Mouse (Mus musculus): ENCODE results near the gene Fra10ac1. TPM values are rescaled to one million over a fixed set of nuclear protein-coding genes. Genes with fewer than 3 reads are reported as not detected.

Gene Fra10ac1
- polyA plus RNA-seq, 1 experiment: 15.3 TPM

- no peak for TF ChIP-seq CTCF (IDR thresholded peaks at IDR 0.05; ENCODE audit: low read depth, low read length)
- TF ChIP-seq POLR2A (IDR thresholded peaks at IDR 0.05; ENCODE audit: borderline replicate concordance, low read depth, low read length): no peak
- H3K27ac ChIP-seq (ENCODE audit: insufficient read depth, low read depth, low read length): no peak overlapping the region
- H3K4me1 ChIP-seq (ENCODE audit: control insufficient read depth, insufficient read depth, low read length): no peaks in the 10 kb centered on the region
- no peak overlapping the region for H3K4me3 ChIP-seq (ENCODE audit: insufficient read depth, low read length)
Observed at GRCm38 (mm10) chr19:38191446-38191845, 32.5 kb downstream of the Fra10ac1 start.

- Histone ChIP-seq H3K27ac (ENCODE audit: insufficient read depth, low read depth, low read length) (no peak overlapping the region), H3K4me1 (ENCODE audit: control insufficient read depth, insufficient read depth, low read length) (no peaks in the 10 kb centered on the region), H3K4me3 (ENCODE audit: insufficient read depth, low read length) (no peak overlapping the region)
- TF ChIP-seq POLR2A (IDR thresholded peaks at IDR 0.05; ENCODE audit: borderline replicate concordance, low read depth, low read length) (no peak), CTCF (IDR thresholded peaks at IDR 0.05; ENCODE audit: low read depth, low read length) (no peak)
Observed at GRCm38 (mm10) chr19:38190606-38191005, 33.4 kb downstream of the Fra10ac1 start.

GRCm38 (mm10) chr19:38187345-38187680 lies 36.6 kb downstream of the Fra10ac1 start:
- Histone ChIP-seq H3K4me3 (ENCODE audit: insufficient read depth, low read length) (no peak overlapping the region), H3K4me1 (ENCODE audit: control insufficient read depth, insufficient read depth, low read length) (peaks cover 4% of the 10 kb centered on the region), H3K27ac (ENCODE audit: insufficient read depth, low read depth, low read length) (no peak overlapping the region)
- TF ChIP-seq POLR2A (IDR thresholded peaks at IDR 0.05; ENCODE audit: borderline replicate concordance, low read depth, low read length) (no peak), CTCF (IDR thresholded peaks at IDR 0.05; ENCODE audit: low read depth, low read length) (no peak)

- H3K27ac ChIP-seq (ENCODE audit: insufficient read depth, low read depth, low read length): no peak overlapping the region
- TF ChIP-seq CTCF (IDR thresholded peaks at IDR 0.05; ENCODE audit: low read depth, low read length) (no peak), POLR2A (IDR thresholded peaks at IDR 0.05; ENCODE audit: borderline replicate concordance, low read depth, low read length) (no peak)
- no peak overlapping the region for H3K4me3 ChIP-seq (ENCODE audit: insufficient read depth, low read length)
- H3K4me1 ChIP-seq (ENCODE audit: control insufficient read depth, insufficient read depth, low read length): peaks cover 4% of the 10 kb centered on the region
Observed at GRCm38 (mm10) chr19:38186631-38187344, 37.2 kb downstream of the Fra10ac1 start.

- peaks cover 4% of the 10 kb centered on the region for H3K4me1 ChIP-seq (ENCODE audit: control insufficient read depth, insufficient read depth, low read length)
- H3K4me3 ChIP-seq (ENCODE audit: insufficient read depth, low read length): no peak overlapping the region
- no peak overlapping the region for H3K27ac ChIP-seq (ENCODE audit: insufficient read depth, low read depth, low read length)
- TF ChIP-seq CTCF (IDR thresholded peaks at IDR 0.05; ENCODE audit: low read depth, low read length) (no peak), POLR2A (IDR thresholded peaks at IDR 0.05; ENCODE audit: borderline replicate concordance, low read depth, low read length) (no peak)
Observed at GRCm38 (mm10) chr19:38179675-38180074, 44.3 kb downstream of the Fra10ac1 start.

- Histone ChIP-seq H3K4me1 (ENCODE audit: control insufficient read depth, insufficient read depth, low read length) (no peaks in the 10 kb centered on the region), H3K4me3 (ENCODE audit: insufficient read depth, low read length) (no peak overlapping the region), H3K27ac (ENCODE audit: insufficient read depth, low read depth, low read length) (no peak overlapping the region)
- TF ChIP-seq CTCF (IDR thresholded peaks at IDR 0.05; ENCODE audit: low read depth, low read length): no peak
- TF ChIP-seq POLR2A (IDR thresholded peaks at IDR 0.05; ENCODE audit: borderline replicate concordance, low read depth, low read length): no peak
Observed at GRCm38 (mm10) chr19:38164633-38165032, 59.3 kb downstream of the Fra10ac1 start.

GRCm38 (mm10) chr19:38161648-38162354 lies 62.2 kb downstream of the Fra10ac1 start:
- no peaks in the 10 kb centered on the region for H3K4me1 ChIP-seq (ENCODE audit: control insufficient read depth, insufficient read depth, low read length)
- no peak for TF ChIP-seq CTCF (IDR thresholded peaks at IDR 0.05; ENCODE audit: low read depth, low read length)
- TF ChIP-seq POLR2A (IDR thresholded peaks at IDR 0.05; ENCODE audit: borderline replicate concordance, low read depth, low read length): no peak
- H3K4me3 ChIP-seq (ENCODE audit: insufficient read depth, low read length): no peak overlapping the region
- H3K27ac ChIP-seq (ENCODE audit: insufficient read depth, low read depth, low read length): no peak overlapping the region

- no peak for TF ChIP-seq POLR2A (IDR thresholded peaks at IDR 0.05; ENCODE audit: borderline replicate concordance, low read depth, low read length)
Observed at GRCm38 (mm10) chr19:38156243-38156642, 67.7 kb downstream of the Fra10ac1 start.

GRCm38 (mm10) chr19:38143540-38144271 lies 80.2 kb downstream of the Fra10ac1 start:
- TF ChIP-seq POLR2A (IDR thresholded peaks at IDR 0.05; ENCODE audit: borderline replicate concordance, low read depth, low read length) (no peak), CTCF (IDR thresholded peaks at IDR 0.05; ENCODE audit: low read depth, low read length) (no peak)
- no peaks in the 10 kb centered on the region; the same call in 1 of the 2 replicates for H3K4me1 ChIP-seq (ENCODE audit: control insufficient read depth, insufficient read depth, low read length)
- no peak overlapping the region for H3K27ac ChIP-seq (ENCODE audit: insufficient read depth, low read depth, low read length)
- H3K4me3 ChIP-seq (ENCODE audit: insufficient read depth, low read length): no peak overlapping the region

More at GRCm38 (mm10) chr19:38156243-38156642, 67.7 kb downstream of the Fra10ac1 start:
- Histone ChIP-seq H3K27ac (ENCODE audit: insufficient read depth, low read depth, low read length) (no peak overlapping the region), H3K4me1 (ENCODE audit: control insufficient read depth, insufficient read depth, low read length) (no peaks in the 10 kb centered on the region), H3K4me3 (ENCODE audit: insufficient read depth, low read length) (no peak overlapping the region)

Other genes with a start within 250 kb of the Fra10ac1 start
- 156 and 160 TPM in 2 replicates for gene Myof, start 180.6 kb downstream of the Fra10ac1 start, polyA plus RNA-seq (2012; ENCODE audit: insufficient read depth, insufficient read length, missing spikeins)
- gene Cep55, start 169.1 kb downstream of the Fra10ac1 start, polyA plus RNA-seq (2012; ENCODE audit: insufficient read depth, insufficient read length, missing spikeins): 21.0 and 23.2 TPM in 2 replicates
- gene Ffar4, start 127.1 kb downstream of the Fra10ac1 start, polyA plus RNA-seq (2012; ENCODE audit: insufficient read depth, insufficient read length, missing spikeins): 0.57 TPM in 1 of 2 replicates, not detected in the other
- not detected in 2 replicates for gene Rbp4, start 98.9 kb downstream of the Fra10ac1 start, polyA plus RNA-seq (2012; ENCODE audit: insufficient read depth, insufficient read length, missing spikeins)
- not detected in 2 replicates for gene Pde6c, start 91.4 kb downstream of the Fra10ac1 start, polyA plus RNA-seq (2012; ENCODE audit: insufficient read depth, insufficient read length, missing spikeins)
- 1.2 and 3.0 TPM in 2 replicates for gene Lgi1, start 40.4 kb upstream of the Fra10ac1 start, polyA plus RNA-seq (2012; ENCODE audit: insufficient read depth, insufficient read length, missing spikeins)
- gene Slc35g1, start 171.8 kb upstream of the Fra10ac1 start, polyA plus RNA-seq (2012; ENCODE audit: insufficient read depth, insufficient read length, missing spikeins): 3.6 and 5.7 TPM in 2 replicates

Data from bone marrow macrophage, adult 2 months (primary cell).